Mouse (Mus musculus) ovary, postnatal 36 days (tissue): ENCODE results near the gene Lrcol1.

Experiments
- DNase-seq: peaks from one replicate; pipeline ENCODE4 v3.0.0; 2022; ENCODE audit warnings: low spot score, mixed read lengths

Lrcol1 gene

GRCm38 (mm10) chr5:110386371-110387330 lies 42.1 kb downstream of the Lrcol1 start:
- peak; percentile 83 for DNase-seq

- no peak for DNase-seq
Measured at GRCm38 (mm10) chr5:110387332-110387731, 42.8 kb downstream of the Lrcol1 start.

GRCm38 (mm10) chr5:110390631-110391030 lies 46.1 kb downstream of the Lrcol1 start:
- DNase-seq: no peak

GRCm38 (mm10) chr5:110392727-110393126 lies 48.2 kb downstream of the Lrcol1 start:
- no peak for DNase-seq

- DNase-seq: no peak
Measured at GRCm38 (mm10) chr5:110395006-110395661, 50.6 kb downstream of the Lrcol1 start.

GRCm38 (mm10) chr5:110401101-110401500 lies 56.6 kb downstream of the Lrcol1 start:
- no peak for DNase-seq

GRCm38 (mm10) chr5:110402557-110402956 lies 58.0 kb downstream of the Lrcol1 start:
- no peak for DNase-seq

GRCm38 (mm10) chr5:110403931-110404330 lies 59.4 kb downstream of the Lrcol1 start:
- DNase-seq: no peak
